Mouse (Mus musculus) kidney, adult 2 months (tissue): ENCODE measurements around the gene Ptprn2.

Experiments
- CTCF ChIP-seq: fragments of 200-500 bp; conservative IDR thresholded peaks from 2 replicates; pipeline ENCODE4 v1.5.1; 2011; ENCODE audit warnings: low read depth, mild to moderate bottlenecking, control low read depth, low read length, moderate library complexity, mixed read lengths; ENCODE audit not compliant: insufficient read depth, insufficient read length
- POLR2A ChIP-seq: fragments of 200-500 bp; IDR thresholded peaks from one replicate; pipeline ENCODE4 v1.6.1; 2011; ENCODE audit warnings: low read depth, low read length, control low read depth

DNA sequence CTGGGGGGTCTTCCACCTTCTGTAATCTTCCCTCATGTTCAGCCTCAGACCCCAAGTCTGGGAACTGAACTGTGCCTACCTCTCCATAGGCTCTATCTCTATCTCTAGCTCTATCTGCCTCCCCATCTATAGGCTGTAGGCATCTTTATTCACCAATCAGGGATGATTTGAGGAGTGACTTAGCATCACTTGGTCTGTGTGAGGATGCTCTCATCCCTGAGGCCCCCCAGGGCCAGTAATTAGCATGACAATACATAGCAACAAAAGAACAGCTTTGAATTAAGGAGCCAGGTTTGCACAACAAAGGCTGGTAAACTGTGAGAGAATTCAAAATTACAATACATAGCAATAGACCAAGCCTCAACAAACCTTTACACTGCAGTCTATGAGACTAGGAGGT is 749.6 kb downstream of the Ptprn2 start:
- TF ChIP-seq CTCF (no peak), POLR2A (no peak)
